Mouse (Mus musculus) midbrain, embryonic 14.5 days (tissue): Measurements from ENCODE around the gene Zfp641. TPM values are rescaled to one million over a fixed set of nuclear protein-coding genes. Genes with fewer than 3 reads are reported as not detected.

Experiments used
- ATAC-seq: fragments of 200-750 bp; cut with Nextera tagmentation; 2 replicates; pipeline ENCODE4 v1.8.0; 2017; ENCODE audit warnings: moderate number of reproducible peaks, moderate library complexity; ENCODE audit not compliant: low FRiP score, low TSS enrichment
- DNase-seq: peaks from one replicate; pipeline ENCODE4 v3.0.0-alpha.2; 2015
- H3K27ac ChIP-seq: fragments of 300-500 bp; sonication (generic); replicated peaks from 2 replicates; pipeline ENCODE4 v1.5.1; 2014; ENCODE audit warnings: mild to moderate bottlenecking, low read depth, low read length, moderate library complexity
- H3K27me3 ChIP-seq: fragments of 300-500 bp; sonication (generic); 2 replicates; pipeline ENCODE4 v1.6.1; 2014; ENCODE audit warnings: low read length, control low read depth, mixed read lengths; ENCODE audit not compliant: control insufficient read depth, insufficient read depth
- H3K36me3 ChIP-seq: fragments of 300-500 bp; sonication (generic); 2 replicates; pipeline ENCODE4 v1.6.1; 2014; ENCODE audit warnings: low read length, control low read depth; ENCODE audit not compliant: control insufficient read depth, insufficient read depth
- H3K4me1 ChIP-seq: fragments of 300-500 bp; sonication (generic); 2 replicates; pipeline ENCODE4 v1.6.1; 2014; ENCODE audit warnings: mild to moderate bottlenecking, antibody characterized with exemption, low read length, control low read depth; ENCODE audit not compliant: control insufficient read depth, insufficient read depth
- H3K4me2 ChIP-seq: fragments of 300-500 bp; sonication (generic); 2 replicates; pipeline ENCODE4 v1.6.1; 2014; ENCODE audit warnings: mild to moderate bottlenecking, low read length, moderate library complexity
- H3K4me3 ChIP-seq: fragments of 300-500 bp; sonication (generic); replicated peaks from 2 replicates; pipeline ENCODE4 v1.5.1; 2014; ENCODE audit warnings: low read depth, low read length
- H3K9ac ChIP-seq: fragments of 300-500 bp; sonication (generic); replicated peaks from 2 replicates; pipeline ENCODE4 v1.6.1; 2014; ENCODE audit warnings: mild to moderate bottlenecking, low read length, moderate library complexity
- H3K9me3 ChIP-seq: fragments of 300-500 bp; sonication (generic); 2 replicates; pipeline ENCODE4 v1.6.1; 2016; ENCODE audit warnings: low read length, control low read depth, mixed read lengths; ENCODE audit not compliant: control insufficient read depth
- WGBS: fragments of 180-500 bp; shearing (Covaris S2); extraction: QIAGEN DNeasy Blood & Tissue Kit; methylation state at CpG from one replicate; pipeline ENCODE4 v1.1.7; 2014; 5-methylcytosine and 5-hydroxymethylcytosine counted together
- polyA plus RNA-seq: library from polyadenylated mRNA; unstranded; fragments of >200 nt; fragmentation: Nextera tagmentation; extraction: Ambion mirVana; gene quantifications from 2 replicates; pipeline ENCODE4 v1.2.1, GENCODE M21; 2014

Gene Zfp641
- polyA plus RNA-seq: 7.9 and 11.7 TPM in 2 replicates

DNA sequence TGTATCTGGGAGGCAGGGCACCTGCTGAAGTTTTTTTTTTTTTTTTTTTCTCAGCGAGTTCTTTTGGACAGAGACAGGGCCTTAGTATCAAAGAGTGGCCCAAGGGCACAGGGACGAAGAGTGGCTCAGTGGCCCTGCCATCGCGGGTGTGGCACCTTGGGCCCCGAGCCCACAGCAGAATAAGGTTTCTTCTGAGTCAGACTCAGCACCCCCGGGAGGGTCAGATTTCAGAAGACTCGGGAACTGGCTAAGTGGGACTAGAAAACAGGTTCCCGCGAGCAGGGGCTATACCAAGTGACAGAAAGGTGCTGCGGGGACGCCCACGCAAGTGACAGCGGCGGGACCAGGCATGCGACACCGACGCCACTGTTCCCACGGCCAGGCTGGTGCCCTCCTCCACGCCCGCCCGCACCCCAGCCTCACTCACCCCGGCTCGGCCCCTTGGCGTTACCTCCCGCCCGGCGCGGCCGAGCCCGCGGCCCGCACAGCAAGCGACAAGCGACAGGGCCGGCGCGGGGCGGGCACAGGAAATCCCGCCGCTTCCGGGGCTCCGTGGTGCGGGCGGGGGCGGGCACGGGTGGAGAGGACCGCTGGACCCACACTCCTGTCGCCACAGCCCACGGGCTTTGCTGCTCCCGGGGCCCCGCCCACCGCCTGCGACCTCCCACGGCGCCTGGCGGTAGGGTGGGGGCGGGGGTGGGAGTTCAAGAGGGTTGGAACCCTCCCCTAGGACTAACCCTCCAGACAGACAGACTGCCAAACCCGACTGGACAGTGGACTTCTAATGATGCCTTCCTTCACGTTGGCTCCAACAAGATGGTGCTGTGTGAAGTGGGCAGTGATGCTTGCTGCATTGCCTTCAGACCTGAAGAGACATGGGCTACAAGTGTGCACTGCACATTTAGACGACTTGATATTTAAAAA, at the start of gene Zfp641:
Zfp641 (minus strand) TSS at position 534 of the 924 bp plus-strand sequence.
- Histone ChIP-seq H3K36me3 (no peaks in the 10 kb centered on the region), H3K4me2 (peak within 1 kb of the TSS; percentile 84), H3K9me3 (peaks cover 5% of the 10 kb centered on the region; the same call in 1 of the 2 replicates), H3K4me3 (peak within 1 kb of the TSS; percentile 69), H3K27me3 (no peaks in the 10 kb centered on the region), H3K4me1 (no peaks in the 10 kb centered on the region), H3K27ac (0 out of 2 replicates have a peak within 1 kb of the TSS, but pooled peaks have one; percentile 5), H3K9ac (peak within 1 kb of the TSS; percentile 92)
- DNase-seq (peak; percentile 74), ATAC-seq (peak; percentile 50; the same call in 1 of the 2 replicates)
- 2% methylated on average over 60 of the region's 60 CpGs for WGBS

- Histone ChIP-seq H3K36me3 (no peaks in the 10 kb centered on the region), H3K27ac (no peak within 1 kb of the TSS), H3K9ac (no peak within 1 kb of the TSS), H3K4me3 (no peak within 1 kb of the TSS), H3K4me1 (no peaks in the 10 kb centered on the region), H3K27me3 (no peaks in the 10 kb centered on the region), H3K4me2 (no peak within 1 kb of the TSS), H3K9me3 (no peaks in the 10 kb centered on the region)
- 86% methylated on average over 8 of the region's 8 CpGs for WGBS
- ATAC-seq: no peak
- no peak for DNase-seq
These were observed 44.9 kb upstream of the Zfp641 start, which contains the start of gene Olfr284 for GRCm38 (mm10) chr15:98340887-98341286. TSS of gene Olfr284 (minus strand) at chr15:98340987.

DNA sequence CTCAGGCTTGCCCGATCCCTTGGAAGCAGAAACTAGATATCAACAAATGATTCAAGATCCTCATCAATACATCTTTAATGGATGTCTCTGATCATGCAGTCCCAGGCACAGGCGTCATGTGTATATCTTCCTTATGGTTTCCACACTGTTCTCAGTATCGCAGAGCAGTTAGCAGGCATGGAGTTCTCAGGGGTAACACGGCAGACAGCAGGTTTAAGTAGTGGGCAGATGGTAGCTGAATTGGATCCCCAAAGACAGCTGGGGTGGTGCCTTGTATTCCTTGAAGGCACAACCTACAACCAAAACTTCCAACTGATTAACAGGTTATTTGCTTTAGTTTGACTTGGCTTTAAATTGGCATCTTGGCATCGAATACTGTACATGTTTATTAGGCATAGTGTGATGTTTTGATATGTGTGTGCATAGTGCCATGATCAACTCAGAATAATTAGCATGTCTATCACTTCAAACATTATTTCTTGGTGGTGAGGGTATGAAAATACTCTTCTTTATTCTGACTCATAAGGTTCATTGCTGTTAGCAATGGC, 21.3 kb upstream of the Zfp641 start, which contains the start of gene Olfr285:
Olfr285 (minus strand) TSS at position 177 of the 548 bp plus-strand sequence.
- no peak within 1 kb of the TSS for H3K27ac ChIP-seq
- 96% methylated on average over 5 of the region's 5 CpGs for WGBS
- ATAC-seq (no peak), DNase-seq (no peak)
- no peak within 1 kb of the TSS for H3K4me2 ChIP-seq
- no peak within 1 kb of the TSS for H3K4me3 ChIP-seq
- H3K9ac ChIP-seq: no peak within 1 kb of the TSS
- no peaks in the 10 kb centered on the region for H3K27me3 ChIP-seq
- H3K4me1 ChIP-seq: no peaks in the 10 kb centered on the region
- H3K9me3 ChIP-seq: no peaks in the 10 kb centered on the region
- H3K36me3 ChIP-seq: no peaks in the 10 kb centered on the region

DNA sequence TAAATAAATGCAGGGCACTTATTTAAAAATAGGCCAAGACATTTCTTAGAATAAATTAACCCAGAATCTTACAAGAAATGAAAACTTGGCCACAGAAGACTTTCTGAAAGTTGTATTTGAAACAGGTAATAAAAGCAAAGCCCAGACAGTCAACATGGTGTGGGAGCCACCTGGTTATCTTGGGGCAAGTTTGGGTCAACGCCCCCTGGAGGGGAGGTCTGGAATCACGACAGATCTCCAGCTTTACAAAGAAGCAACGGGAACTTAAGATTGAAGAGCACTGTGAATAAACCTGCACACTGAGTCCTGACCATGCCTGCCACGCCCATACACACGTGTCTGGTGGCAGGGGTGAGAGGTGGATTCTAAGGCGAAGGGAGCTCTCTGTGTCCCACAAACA, 19.7 kb upstream of the Zfp641 start:
- Histone ChIP-seq H3K4me3 (no peak overlapping the region), H3K27ac (no peak overlapping the region), H3K9me3 (no peaks in the 10 kb centered on the region), H3K9ac (no peak overlapping the region), H3K36me3 (no peaks in the 10 kb centered on the region), H3K4me1 (no peaks in the 10 kb centered on the region), H3K27me3 (no peaks in the 10 kb centered on the region), H3K4me2 (no peak overlapping the region)
- DNase-seq (no peak), ATAC-seq (no peak)
- 47% methylated on average over 6 of the region's 6 CpGs for WGBS

- ATAC-seq: no peak
These were observed 2.3 kb downstream of the Zfp641 start for GRCm38 (mm10) chr15:98293651-98294050.

DNA sequence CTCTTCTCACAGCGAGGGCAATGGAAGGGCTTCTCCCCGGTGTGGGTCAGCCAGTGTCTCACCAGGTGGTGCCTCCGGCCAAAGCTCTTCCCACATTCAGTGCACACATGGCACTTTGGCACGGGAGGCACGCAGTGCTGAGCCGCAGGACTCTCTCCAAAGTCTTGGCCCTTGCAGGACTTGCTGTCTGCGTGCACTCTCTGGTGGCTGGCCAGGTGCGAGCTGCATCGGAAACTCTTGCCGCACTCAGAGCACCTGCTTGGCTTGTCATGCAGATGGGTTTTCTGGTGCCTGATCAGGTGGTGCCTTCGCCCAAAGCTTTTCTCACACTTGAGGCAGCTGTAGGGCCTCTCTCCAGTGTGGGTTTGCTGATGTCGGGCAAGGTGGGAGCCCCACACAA, 7.4 kb downstream of the Zfp641 start:
- no peaks in the 10 kb centered on the region for H3K27me3 ChIP-seq
- no peaks in the 10 kb centered on the region for H3K9me3 ChIP-seq
- no peak overlapping the region for H3K9ac ChIP-seq
- H3K4me1 ChIP-seq: no peaks in the 10 kb centered on the region
- ATAC-seq (no peak), DNase-seq (no peak)
- H3K36me3 ChIP-seq: 0 out of 2 replicates have a peak, but pooled peaks cover 8% of the 10 kb centered on the region
- no peak overlapping the region for H3K4me2 ChIP-seq
- no peak overlapping the region for H3K27ac ChIP-seq
- H3K4me3 ChIP-seq: no peak overlapping the region
- WGBS: 71% methylated on average over 12 of the region's 12 CpGs

More at GRCm38 (mm10) chr15:98293651-98294050, 2.3 kb downstream of the Zfp641 start:
- no peak overlapping the region for H3K9ac ChIP-seq
- WGBS: 93% methylated on average over 8 of the region's 8 CpGs
- H3K27ac ChIP-seq: no peak overlapping the region
- DNase-seq: no peak
- H3K4me3 ChIP-seq: no peak overlapping the region
- H3K9me3 ChIP-seq: no peaks in the 10 kb centered on the region
- 0 out of 2 replicates have a peak, but pooled peaks cover 8% of the 10 kb centered on the region for H3K36me3 ChIP-seq
- H3K4me2 ChIP-seq: no peak overlapping the region
- H3K27me3 ChIP-seq: no peaks in the 10 kb centered on the region
- no peaks in the 10 kb centered on the region for H3K4me1 ChIP-seq

DNA sequence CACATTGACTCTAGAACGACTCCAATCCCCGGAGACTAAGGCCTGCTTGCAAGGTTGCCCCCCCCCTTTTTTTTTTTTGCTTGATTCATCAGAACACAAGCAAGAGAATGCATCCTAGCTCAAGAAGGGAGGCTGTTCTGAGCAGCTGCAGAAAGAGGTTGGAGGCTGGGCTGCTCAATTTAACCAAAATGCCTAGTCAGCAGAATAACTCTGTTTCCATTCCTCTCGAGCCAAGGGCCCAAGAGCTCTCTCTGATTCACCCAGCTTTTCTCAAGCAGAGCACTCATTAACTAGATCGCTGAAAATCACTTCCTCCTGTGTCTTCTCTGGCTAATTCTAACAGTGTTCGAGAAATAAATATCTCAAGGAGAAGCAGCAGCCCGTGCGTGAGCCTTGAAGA, 9.5 kb downstream of the Zfp641 start:
- WGBS: 91% methylated on average over 7 of the region's 7 CpGs
- no peaks in the 10 kb centered on the region for H3K4me1 ChIP-seq
- H3K9me3 ChIP-seq: no peaks in the 10 kb centered on the region
- H3K36me3 ChIP-seq: 0 out of 2 replicates have a peak, but pooled peaks cover 8% of the 10 kb centered on the region
- DNase-seq (no peak), ATAC-seq (no peak)
- no peak overlapping the region for H3K27ac ChIP-seq
- H3K27me3 ChIP-seq: no peaks in the 10 kb centered on the region
- no peak overlapping the region for H3K9ac ChIP-seq
- no peak overlapping the region for H3K4me2 ChIP-seq
- no peak overlapping the region for H3K4me3 ChIP-seq

- Histone ChIP-seq H3K9ac (no peak overlapping the region), H3K27ac (no peak overlapping the region), H3K4me1 (no peaks in the 10 kb centered on the region), H3K4me2 (no peak overlapping the region), H3K36me3 (no peaks in the 10 kb centered on the region), H3K27me3 (no peaks in the 10 kb centered on the region), H3K4me3 (no peak overlapping the region), H3K9me3 (no peaks in the 10 kb centered on the region)
- 87% methylated on average over 7 of the region's 7 CpGs for WGBS
- no peak for DNase-seq
- ATAC-seq: no peak
These were observed 38.2 kb downstream of the Zfp641 start for GRCm38 (mm10) chr15:98257776-98258175.
